Comparison of ENCODE assay signal across 12 mouse cellular contexts in genomic region chr1:133265114-133265766, GRCm38 (mm10). TPM values are rescaled to one million over a fixed set of nuclear protein-coding genes. Genes with fewer than 3 reads are reported as not detected.
DNase-seq lines count a peak whose midpoint lies in the region; ATAC-seq and TF ChIP-seq lines count a peak whose summit lies in the region.
"Had no signal": no experiment of that assay in that cellular context is flagged by ENCODE, and none has a peak within 500 bp of the region (broad histone marks: within the 10 kb centered on the region; RNA-seq: fewer than 3 reads in every experiment).

No protein-coding gene starts in this region.

- H3K4me3 ChIP-seq in gastrocnemius, adult 2 months: no peak overlapping the region
- H3K4me3 ChIP-seq in E14TG2a.4 (replicated peaks; ENCODE audit: low read length): 0 out of 2 replicates have a peak overlapping the region, but pooled peaks have one; percentile 10
- H3K4me3 ChIP-seq in intestine, embryonic 15.5 days (replicated peaks): no peak overlapping the region
- no peak overlapping the region for H3K4me3 ChIP-seq in liver, embryonic 12.5 days

- WGBS in intestine, embryonic 15.5 days: 22% methylated on average over 11 of the region's 11 CpGs
- WGBS in liver, embryonic 12.5 days (ENCODE audit: insufficient replicate concordance): 39% methylated on average over 11 of the region's 11 CpGs

- H3K27me3 ChIP-seq in E14TG2a.4 (ENCODE audit: insufficient read depth, low read length): peaks cover 39% of the 10 kb centered on the region
- H3K27me3 ChIP-seq in intestine, embryonic 15.5 days (replicated peaks): no peaks in the 10 kb centered on the region
- H3K27me3 ChIP-seq in liver, embryonic 12.5 days (replicated peaks): peaks cover 34% of the 10 kb centered on the region; the same call in 1 of the 2 replicates

- ATAC-seq in intestine, embryonic 15.5 days: peak; percentile 94
- ATAC-seq in liver, embryonic 12.5 days: peak; percentile 48
- ATAC-seq in megakaryocyte-erythroid progenitor cell, adult 5-6 weeks (replicated peaks; ENCODE audit: low FRiP score, low TSS enrichment, poor library complexity, severe bottlenecking): no peak
- ATAC-seq: CD4-positive, CD25-positive, alpha-beta regulatory T cell, adult 4 months had no signal

- intact Hi-C loops in gastrocnemius, adult 2 months (cut with DNase I): loop anchor here (5.0 kb wide), 1 partner anchor 83 kb away; no protein-coding TSS in a partner anchor

- TF ChIP-seq CTCF in gastrocnemius, adult 2 months (IDR thresholded peaks at IDR 0.05): peak; percentile 32; the same call in 1 of the 2 replicates
- TF ChIP-seq CTCF in E14TG2a.4 (conservative IDR thresholded peaks at IDR 0.05; ENCODE audit: low read length): peak; percentile 7; the same call in 1 of the 2 replicates

- no peak overlapping the region for H3K9ac ChIP-seq in intestine, embryonic 15.5 days
- no peak overlapping the region for H3K9ac ChIP-seq in liver, embryonic 12.5 days

- no peaks in the 10 kb centered on the region for H3K36me3 ChIP-seq in E14TG2a.4 (ENCODE audit: insufficient read depth, low read length)
- H3K36me3 ChIP-seq in intestine, embryonic 15.5 days: 0 out of 2 replicates have a peak, but pooled peaks cover 5% of the 10 kb centered on the region
- 0 out of 2 replicates have a peak, but pooled peaks cover 5% of the 10 kb centered on the region for H3K36me3 ChIP-seq in liver, embryonic 12.5 days

- peaks cover 58% of the 10 kb centered on the region for H3K4me1 ChIP-seq in E14TG2a.4 (replicated peaks; ENCODE audit: low read depth, low read length)
- peaks cover 17% of the 10 kb centered on the region for H3K4me1 ChIP-seq in intestine, embryonic 15.5 days (replicated peaks)
- peaks cover 44% of the 10 kb centered on the region for H3K4me1 ChIP-seq in liver, embryonic 12.5 days

- H3K9me3 ChIP-seq in E14TG2a.4 (ENCODE audit: low read length): no peaks in the 10 kb centered on the region
- no peaks in the 10 kb centered on the region for H3K9me3 ChIP-seq in intestine, embryonic 15.5 days
- no peaks in the 10 kb centered on the region for H3K9me3 ChIP-seq in liver, embryonic 12.5 days (replicated peaks)

- DNase-seq in gastrocnemius, adult 2 months: no peak
- DNase-seq in gastrocnemius, postnatal 10 days: no peak
- DNase-seq in testis, postnatal 10 days (ENCODE audit: low spot score): no peak
- DNase-seq in spleen, postnatal 36 days (ENCODE audit: low spot score in 2 of 2): no peak

- no peak overlapping the region for H3K27ac ChIP-seq in gastrocnemius, adult 2 months
- peak overlapping the region; percentile 68 for H3K27ac ChIP-seq in intestine, embryonic 15.5 days
- peak overlapping the region; percentile 27; the same call in 1 of the 2 replicates for H3K27ac ChIP-seq in liver, embryonic 12.5 days
- H3K27ac ChIP-seq: macrophage had no signal

- peak overlapping the region; percentile 31 for H3K4me2 ChIP-seq in intestine, embryonic 15.5 days (replicated peaks)
- H3K4me2 ChIP-seq in liver, embryonic 12.5 days: no peak overlapping the region

RNA-seq across cellular contexts. Expression of gene Golt1a, which starts 44.4 kb away (rescaled TPM):
- total RNA-seq in gastrocnemius, adult 2 months (2021): not detected
- total RNA-seq in gastrocnemius, postnatal 10 days (2021): not detected
- 18.2 and 23.8 TPM in 2 replicates for polyA plus RNA-seq in intestine, embryonic 15.5 days (2015; fragmentation: Nextera tagmentation; extraction: Ambion mirVana)
- 4.4 and 5.8 TPM in 2 replicates for polyA plus RNA-seq in liver, embryonic 12.5 days (2016; fragmentation: Nextera tagmentation; extraction: Ambion mirVana)
- total RNA-seq in megakaryocyte-erythroid progenitor cell, adult 5-6 weeks (2014; fragmentation: Nextera tagmentation): not detected in 2 replicates
- total RNA-seq in megakaryocyte-erythroid progenitor cell, adult 5-6 weeks (2017): not detected in 2 replicates
- total RNA-seq: gastrocnemius, adult 18-20 months had no signal
- polyA plus RNA-seq: CD4-positive, CD25-positive, alpha-beta regulatory T cell, adult 4 months; macrophage had no signal

RNA-seq across cellular contexts. Expression of gene Kiss1, which starts 56.4 kb away (rescaled TPM):
- total RNA-seq in gastrocnemius, adult 2 months (2021): not detected
- total RNA-seq in gastrocnemius, postnatal 10 days (2021): not detected
- polyA plus RNA-seq in intestine, embryonic 15.5 days (2015; fragmentation: Nextera tagmentation; extraction: Ambion mirVana): not detected in 2 replicates
- polyA plus RNA-seq in liver, embryonic 12.5 days (2016; fragmentation: Nextera tagmentation; extraction: Ambion mirVana): not detected in 2 replicates
- not detected in 2 replicates for total RNA-seq in megakaryocyte-erythroid progenitor cell, adult 5-6 weeks (2014; fragmentation: Nextera tagmentation)
- total RNA-seq in megakaryocyte-erythroid progenitor cell, adult 5-6 weeks (2017): not detected in 2 replicates
- total RNA-seq: gastrocnemius, adult 18-20 months had no signal
- polyA plus RNA-seq: CD4-positive, CD25-positive, alpha-beta regulatory T cell, adult 4 months; large intestine, adult 2 months; macrophage had no signal
